Mouse (Mus musculus) forebrain, embryonic 13.5 days (tissue): ENCODE results near the gene Olfr700. TPM values are rescaled to one million over a fixed set of nuclear protein-coding genes. Genes with fewer than 3 reads are reported as not detected.
"Not testable (repeated sequence)": the region's sequence is repeated elsewhere in the genome, so short reads cannot be mapped to it uniquely, and the experiment has no call there.

Experiments used
- ATAC-seq: fragments of 200-750 bp; cut with Nextera tagmentation; 2 replicates; pipeline ENCODE4 v1.8.0; 2017
- H3K27ac ChIP-seq: fragments of 300-500 bp; sonication (generic); 2 replicates; pipeline ENCODE4 v1.5.1; 2015; ENCODE audit warnings: inconsistent platforms, mild to moderate bottlenecking, moderate library complexity
- H3K27me3 ChIP-seq: fragments of 300-500 bp; sonication (generic); 2 replicates; pipeline ENCODE4 v1.6.1; 2015; ENCODE audit warnings: mild to moderate bottlenecking, inconsistent platforms
- H3K36me3 ChIP-seq: fragments of 300-500 bp; sonication (generic); 2 replicates; pipeline ENCODE4 v1.6.1; 2015; ENCODE audit warnings: mild to moderate bottlenecking, inconsistent platforms; ENCODE audit not compliant: poor library complexity, severe bottlenecking
- H3K4me1 ChIP-seq: fragments of 300-500 bp; sonication (generic); 2 replicates; pipeline ENCODE4 v1.6.1; 2015; ENCODE audit warnings: inconsistent platforms
- H3K4me2 ChIP-seq: fragments of 300-500 bp; sonication (generic); 2 replicates; pipeline ENCODE4 v1.6.1; 2015; ENCODE audit warnings: inconsistent platforms, mild to moderate bottlenecking, moderate library complexity
- H3K4me3 ChIP-seq: fragments of 300-500 bp; sonication (generic); 2 replicates; pipeline ENCODE4 v1.5.1; 2015; ENCODE audit warnings: mild to moderate bottlenecking, inconsistent platforms
- H3K9ac ChIP-seq: fragments of 300-500 bp; sonication (generic); 2 replicates; pipeline ENCODE4 v1.6.1; 2015; ENCODE audit warnings: mild to moderate bottlenecking, inconsistent platforms
- H3K9me3 ChIP-seq: fragments of 300-500 bp; sonication (generic); replicated peaks from 2 replicates; pipeline ENCODE4 v1.6.1; 2016; ENCODE audit warnings: inconsistent platforms
- WGBS: fragments of 180-500 bp; shearing (Covaris S2); methylation state at CpG from one replicate; pipeline ENCODE4 v1.1.7; 2015; 5-methylcytosine and 5-hydroxymethylcytosine counted together
- polyA plus RNA-seq: library from polyadenylated mRNA; unstranded; fragments of >200 nt; fragmentation: Nextera tagmentation; extraction: Ambion mirVana; gene quantifications from 2 replicates; pipeline ENCODE4 v1.2.1, GENCODE M21; 2015

The Olfr700 gene
- polyA plus RNA-seq, result not detected in 2 replicates

GRCm38 (mm10) chr7:106808734-106809133, at the start of gene Olfr700:
Gene Olfr700 (minus strand): TSS chr7:106808834.
- ATAC-seq, result no peak
- WGBS, result 89% methylated on average over 1 of the region's 1 CpGs
- Histone ChIP-seq H3K9me3 (0 out of 2 replicates have a peak, but pooled peaks cover 4% of the 10 kb centered on the region), H3K9ac (no peak within 1 kb of the TSS), H3K4me1 (no peaks in the 10 kb centered on the region), H3K36me3 (no peaks in the 10 kb centered on the region), H3K4me3 (no peak within 1 kb of the TSS), H3K27me3 (no peaks in the 10 kb centered on the region), H3K4me2 (no peak within 1 kb of the TSS), H3K27ac (no peak within 1 kb of the TSS)

GRCm38 (mm10) chr7:106843060-106843459, 34.4 kb upstream of the Olfr700 start, which contains the start of gene Olfr703:
Gene Olfr703 (plus strand): TSS chr7:106843360.
- no peak for ATAC-seq

GRCm38 (mm10) chr7:106833793-106834192, 25.2 kb upstream of the Olfr700 start, which contains the start of gene Olfr702:
Gene Olfr702 (minus strand): TSS chr7:106833893.
- Histone ChIP-seq H3K9ac (no peak within 1 kb of the TSS), H3K36me3 (no peaks in the 10 kb centered on the region), H3K4me3 (no peak within 1 kb of the TSS), H3K4me1 (no peaks in the 10 kb centered on the region), H3K4me2 (no peak within 1 kb of the TSS), H3K27ac (no peak within 1 kb of the TSS), H3K27me3 (no peaks in the 10 kb centered on the region), H3K9me3 (no peaks in the 10 kb centered on the region)
- ATAC-seq, result no peak

More at GRCm38 (mm10) chr7:106843060-106843459, 34.4 kb upstream of the Olfr700 start, which contains the start of gene Olfr703:
- Histone ChIP-seq H3K4me1 (no peaks in the 10 kb centered on the region), H3K36me3 (no peaks in the 10 kb centered on the region), H3K27me3 (no peaks in the 10 kb centered on the region), H3K9me3 (peaks cover 6% of the 10 kb centered on the region; the same call in 1 of the 2 replicates), H3K4me3 (no peak within 1 kb of the TSS), H3K9ac (no peak within 1 kb of the TSS), H3K4me2 (no peak within 1 kb of the TSS), H3K27ac (no peak within 1 kb of the TSS)
- WGBS, result 53% methylated on average over 2 of the region's 2 CpGs

- Histone ChIP-seq H3K4me2 (no peak overlapping the region), H3K4me1 (no peaks in the 10 kb centered on the region), H3K27me3 (no peaks in the 10 kb centered on the region), H3K9ac (no peak overlapping the region), H3K27ac (no peak overlapping the region), H3K4me3 (no peak overlapping the region), H3K36me3 (no peaks in the 10 kb centered on the region), H3K9me3 (no peaks in the 10 kb centered on the region)
- no peak for ATAC-seq
Observed at GRCm38 (mm10) chr7:106818414-106818813, 9.8 kb upstream of the Olfr700 start.

GRCm38 (mm10) chr7:106815775-106816174, 7.1 kb upstream of the Olfr700 start:
- Histone ChIP-seq H3K27ac (no peak overlapping the region), H3K4me1 (no peaks in the 10 kb centered on the region), H3K9me3 (no peaks in the 10 kb centered on the region), H3K4me3 (no peak overlapping the region), H3K27me3 (no peaks in the 10 kb centered on the region), H3K4me2 (no peak overlapping the region), H3K9ac (no peak overlapping the region), H3K36me3 (no peaks in the 10 kb centered on the region)
- WGBS, result 73% methylated on average over 2 of the region's 2 CpGs
- no peak for ATAC-seq

- Histone ChIP-seq H3K9me3 (no peaks in the 10 kb centered on the region), H3K4me2 (no peak within 1 kb of the TSS), H3K36me3 (no peaks in the 10 kb centered on the region), H3K27ac (no peak within 1 kb of the TSS), H3K4me1 (no peaks in the 10 kb centered on the region), H3K27me3 (no peaks in the 10 kb centered on the region), H3K9ac (no peak within 1 kb of the TSS), H3K4me3 (no peak within 1 kb of the TSS)
- no peak for ATAC-seq
- WGBS, result 69% methylated on average over 2 of the region's 2 CpGs
Observed at GRCm38 (mm10) chr7:106813829-106814228, 5.2 kb upstream of the Olfr700 start, which contains the start of gene Olfr701. Gene Olfr701 (plus strand): TSS chr7:106814129.

- Histone ChIP-seq H3K36me3 (no peaks in the 10 kb centered on the region), H3K27me3 (no peaks in the 10 kb centered on the region), H3K4me2 (no peak within 1 kb of the TSS), H3K27ac (no peak within 1 kb of the TSS), H3K9me3 (peaks cover 8% of the 10 kb centered on the region), H3K9ac (no peak within 1 kb of the TSS), H3K4me1 (no peaks in the 10 kb centered on the region), H3K4me3 (no peak within 1 kb of the TSS)
- ATAC-seq, result no peak
- 91% methylated on average over 1 of the region's 1 CpGs for WGBS
Observed at GRCm38 (mm10) chr7:106793098-106793497, 15.5 kb downstream of the Olfr700 start, which contains the start of gene Olfr699. Gene Olfr699 (minus strand): TSS chr7:106793198.

- H3K27me3 ChIP-seq, result no peaks in the 10 kb centered on the region
- H3K4me3 ChIP-seq, result no peak overlapping the region
- H3K4me1 ChIP-seq, result no peaks in the 10 kb centered on the region
- no peaks in the 10 kb centered on the region for H3K36me3 ChIP-seq
- no peak overlapping the region for H3K27ac ChIP-seq
- peaks cover 3% of the 10 kb centered on the region for H3K9me3 ChIP-seq
- ATAC-seq, result no peak
- H3K4me2 ChIP-seq, result no peak overlapping the region
- no peak overlapping the region for H3K9ac ChIP-seq
Observed at GRCm38 (mm10) chr7:106788330-106788729, 20.3 kb downstream of the Olfr700 start.

GRCm38 (mm10) chr7:106761008-106761407, 47.6 kb downstream of the Olfr700 start:
- H3K4me1 ChIP-seq, H3K9ac ChIP-seq, H3K27ac ChIP-seq, H3K27me3 ChIP-seq, H3K9me3 ChIP-seq, ATAC-seq, H3K4me3 ChIP-seq, H3K4me2 ChIP-seq, H3K36me3 ChIP-seq: not testable (repeated sequence)
- WGBS, result 88% methylated on average over 2 of the region's 2 CpGs

- WGBS, result 92% methylated on average over 2 of the region's 2 CpGs
- Histone ChIP-seq H3K27ac (no peak overlapping the region), H3K9me3 (peaks cover 4% of the 10 kb centered on the region; the same call in 1 of the 2 replicates), H3K27me3 (no peaks in the 10 kb centered on the region), H3K4me2 (no peak overlapping the region), H3K9ac (no peak overlapping the region), H3K36me3 (no peaks in the 10 kb centered on the region), H3K4me3 (no peak overlapping the region), H3K4me1 (no peaks in the 10 kb centered on the region)
- ATAC-seq, result no peak
Observed at GRCm38 (mm10) chr7:106758800-106759199, 49.8 kb downstream of the Olfr700 start.

Other genes with a start within 250 kb of the Olfr700 start
- gene Olfr693, start 128.2 kb downstream of the Olfr700 start, polyA plus RNA-seq, result not detected in 2 replicates
- not detected in 2 replicates for gene Olfr694, start 117.0 kb downstream of the Olfr700 start, polyA plus RNA-seq
- not detected in 2 replicates for gene Olfr695, start 92.4 kb downstream of the Olfr700 start, polyA plus RNA-seq
- gene Olfr697, start 66.4 kb downstream of the Olfr700 start, polyA plus RNA-seq, result not detected in 2 replicates
- not detected in 2 replicates for gene Olfr698, start 53.4 kb downstream of the Olfr700 start, polyA plus RNA-seq
- not detected in 2 replicates for gene Olfr699, start 15.6 kb downstream of the Olfr700 start, polyA plus RNA-seq
- not detected in 2 replicates for gene Olfr701, start 5.3 kb upstream of the Olfr700 start, polyA plus RNA-seq
- not detected in 2 replicates for gene Olfr702, start 25.1 kb upstream of the Olfr700 start, polyA plus RNA-seq
- not detected in 2 replicates for gene Olfr703, start 34.5 kb upstream of the Olfr700 start, polyA plus RNA-seq
- gene Olfr704, start 54.4 kb upstream of the Olfr700 start, polyA plus RNA-seq, result not detected in 2 replicates
- gene Olfr705, start 68.1 kb upstream of the Olfr700 start, polyA plus RNA-seq, result not detected in 2 replicates
- not detected in 2 replicates for gene Olfr706, start 79.3 kb upstream of the Olfr700 start, polyA plus RNA-seq
- not detected in 2 replicates for gene Olfr707, start 92.4 kb upstream of the Olfr700 start, polyA plus RNA-seq
- not detected in 2 replicates for gene Olfr1532-ps1, start 99.2 kb upstream of the Olfr700 start, polyA plus RNA-seq
- not detected in 2 replicates for gene Olfr709-ps1, start 123.4 kb upstream of the Olfr700 start, polyA plus RNA-seq
- gene Olfr710, start 139.5 kb upstream of the Olfr700 start, polyA plus RNA-seq, result not detected in 2 replicates
- not detected in 2 replicates for gene Olfr6, start 155.1 kb upstream of the Olfr700 start, polyA plus RNA-seq
- not detected in 2 replicates for gene Olfr711, start 166.6 kb upstream of the Olfr700 start, polyA plus RNA-seq
- gene Olfr2, start 197.2 kb upstream of the Olfr700 start, polyA plus RNA-seq, result not detected in 2 replicates
- gene Olfr713, start 222.3 kb upstream of the Olfr700 start, polyA plus RNA-seq, result not detected in 2 replicates